Comparison of ENCODE assay signal across 16 mouse cellular contexts in the genomic region with DNA sequence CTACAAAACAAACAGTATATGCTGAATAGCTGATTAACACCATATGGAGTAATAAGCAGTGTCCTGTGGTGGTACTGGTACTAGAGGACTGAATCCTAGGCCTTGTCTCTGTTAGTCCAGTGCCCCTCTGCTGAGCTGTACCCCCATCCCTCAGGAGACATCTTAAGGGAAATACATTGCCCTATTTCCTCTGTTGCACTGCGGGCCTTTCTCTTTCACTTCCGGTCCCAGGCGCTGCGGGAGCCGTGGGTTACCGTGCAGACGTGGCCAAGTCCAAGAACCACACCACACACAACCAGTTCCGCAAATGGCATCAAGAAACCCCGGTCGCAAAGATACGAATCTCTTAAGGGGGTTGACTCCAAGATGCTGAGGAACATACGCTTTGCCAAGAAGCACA. TPM values are rescaled to one million over a fixed set of nuclear protein-coding genes. Genes with fewer than 3 reads are reported as not detected.
DNase-seq lines count a peak whose midpoint lies in the region; ATAC-seq and TF ChIP-seq lines count a peak whose summit lies in the region.
"Had no signal": no experiment of that assay in that cellular context is flagged by ENCODE, and none has a peak within 500 bp of the region (broad histone marks: within the 10 kb centered on the region; RNA-seq: fewer than 3 reads in every experiment).

No protein-coding gene starts in this region.

- H3K4me2 ChIP-seq in liver, embryonic 12.5 days: no peak overlapping the region
- no peak overlapping the region for H3K4me2 ChIP-seq in hindbrain, embryonic 11.5 days (replicated peaks; ENCODE audit: low read depth, low read length)
- H3K4me2 ChIP-seq: heart, embryonic 13.5 days; hindbrain, embryonic 12.5 days had no signal

- no peak overlapping the region for H3K4me3 ChIP-seq in liver, embryonic 12.5 days
- H3K4me3 ChIP-seq in lung, adult 2 months (replicated peaks; ENCODE audit: extremely low read depth, low read depth, low read length): no peak overlapping the region
- no peak overlapping the region for H3K4me3 ChIP-seq in hindbrain, embryonic 11.5 days (ENCODE audit: low read depth, low read length)
- H3K4me3 ChIP-seq: heart, embryonic 13.5 days; hindbrain, embryonic 12.5 days; layer of hippocampus, adult 2 months had no signal

- H3K9ac ChIP-seq in liver, embryonic 12.5 days: no peak overlapping the region
- no peak overlapping the region for H3K9ac ChIP-seq in hindbrain, embryonic 11.5 days (ENCODE audit: low read depth, low read length)
- H3K9ac ChIP-seq: heart, embryonic 13.5 days; hindbrain, embryonic 12.5 days had no signal

- H3K9me3 ChIP-seq in liver, embryonic 12.5 days (replicated peaks): no peaks in the 10 kb centered on the region
- no peaks in the 10 kb centered on the region for H3K9me3 ChIP-seq in hindbrain, embryonic 11.5 days (ENCODE audit: control insufficient read depth, low read length)
- H3K9me3 ChIP-seq: heart, embryonic 13.5 days; hindbrain, embryonic 12.5 days had no signal

- 67% methylated on average over 12 of the region's 12 CpGs for WGBS in liver, embryonic 12.5 days (ENCODE audit: insufficient replicate concordance)
- WGBS in lung, adult 2 months: 82% methylated on average over 12 of the region's 12 CpGs
- 96% methylated on average over 12 of the region's 12 CpGs for WGBS in hindbrain, embryonic 11.5 days

- no peak for TF ChIP-seq POLR2A in lung, adult 2 months (IDR thresholded peaks at IDR 0.05; ENCODE audit: borderline replicate concordance, extremely low read depth, low read depth, low read length)

- TF ChIP-seq CTCF in lung, adult 2 months (IDR thresholded peaks at IDR 0.05; ENCODE audit: insufficient read depth, low read length): no peak

- no peak overlapping the region for H3K27ac ChIP-seq in liver, embryonic 12.5 days
- no peak overlapping the region for H3K27ac ChIP-seq in hindbrain, embryonic 11.5 days (ENCODE audit: low read depth, low read length)
- H3K27ac ChIP-seq: heart, embryonic 13.5 days; hindbrain, embryonic 12.5 days; layer of hippocampus, adult 2 months had no signal

- no peak for ATAC-seq in liver, embryonic 12.5 days
- ATAC-seq in activated CD4-positive, CD25-positive, alpha-beta regulatory T cell, adult 4 months: peak; percentile 68
- ATAC-seq in megakaryocyte progenitor cell, adult 5-6 weeks (replicated peaks; ENCODE audit: poor library complexity): peak; percentile 77
- no peak for ATAC-seq in erythroid progenitor cell, adult 5-6 weeks (replicated peaks; ENCODE audit: low FRiP score, poor library complexity, severe bottlenecking)
- no peak for ATAC-seq in hindbrain, embryonic 11.5 days (ENCODE audit: low FRiP score)

- peaks cover 48% of the 10 kb centered on the region for H3K36me3 ChIP-seq in liver, embryonic 12.5 days
- no peaks in the 10 kb centered on the region for H3K36me3 ChIP-seq in hindbrain, embryonic 11.5 days (ENCODE audit: control insufficient read depth, insufficient read depth, low read length)

- H3K4me1 ChIP-seq in liver, embryonic 12.5 days: 0 out of 2 replicates have a peak, but pooled peaks cover 2% of the 10 kb centered on the region
- no peaks in the 10 kb centered on the region for H3K4me1 ChIP-seq in lung, adult 2 months (ENCODE audit: control insufficient read depth, insufficient read depth, low read length)
- H3K4me1 ChIP-seq in hindbrain, embryonic 11.5 days (replicated peaks; ENCODE audit: control insufficient read depth, insufficient read depth, low read length): no peaks in the 10 kb centered on the region
- H3K4me1 ChIP-seq: hindbrain, embryonic 12.5 days had no signal

- H3K27me3 ChIP-seq in liver, embryonic 12.5 days (replicated peaks): no peaks in the 10 kb centered on the region
- no peaks in the 10 kb centered on the region for H3K27me3 ChIP-seq in hindbrain, embryonic 11.5 days (ENCODE audit: control insufficient read depth, insufficient read depth, low read length)
- H3K27me3 ChIP-seq: heart, embryonic 13.5 days; hindbrain, embryonic 12.5 days had no signal

- DNase-seq in liver: peak; percentile 5
- peak; percentile 44 for DNase-seq in thymus, postnatal 25 days
- DNase-seq in lung, adult 2 months: no peak
- no peak for DNase-seq in hindbrain, embryonic 11.5 days (ENCODE audit: low spot score)
- DNase-seq: cerebellum, adult 2 months; gastrocnemius, postnatal 10 days; kidney, adult 18-20 months; lung, postnatal 4 days; retina, postnatal 1 day had no signal

RNA-seq across cellular contexts. Expression of a gene that starts 7.2 kb away (rescaled TPM):
- 12.0 and 12.8 TPM in 2 replicates for polyA plus RNA-seq in liver, embryonic 12.5 days (2016; fragmentation: Nextera tagmentation; extraction: Ambion mirVana)
- 10 to 100 TPM; 59.6 to 60.3 TPM for polyA plus RNA-seq in activated CD4-positive, CD25-positive, alpha-beta regulatory T cell, adult 4 months (2017; shearing (Covaris generic))
- total RNA-seq in megakaryocyte progenitor cell, adult 5-6 weeks (2015): 25.7 and 29.4 TPM in 2 replicates
- 34.6 and 43.2 TPM in 2 replicates for total RNA-seq in megakaryocyte progenitor cell, adult 5-6 weeks (2017)
- total RNA-seq in erythroid progenitor cell, adult 5-6 weeks (2015; ENCODE audit: low replicate concordance): 14.4 and 15.9 TPM in 2 replicates
- total RNA-seq in erythroid progenitor cell, adult 5-6 weeks (2017; ENCODE audit: low replicate concordance): 25.0 and 41.8 TPM in 2 replicates
- polyA plus RNA-seq in lung, adult 2 months (2012; rRNA removed): 4.2 and 5.1 TPM in 2 replicates
- 15.6 and 28.1 TPM in 2 replicates for polyA plus RNA-seq in hindbrain, embryonic 11.5 days (2014; fragmentation: Nextera tagmentation; extraction: Ambion mirVana)

RNA-seq across cellular contexts. Expression of a gene that starts 52.2 kb away (rescaled TPM):
- polyA plus RNA-seq in liver, embryonic 12.5 days (2016; fragmentation: Nextera tagmentation; extraction: Ambion mirVana): 12.4 and 15.3 TPM in 2 replicates
- 10 to 100 TPM; 22.3 to 23.4 TPM for polyA plus RNA-seq in activated CD4-positive, CD25-positive, alpha-beta regulatory T cell, adult 4 months (2017; shearing (Covaris generic))
- total RNA-seq in megakaryocyte progenitor cell, adult 5-6 weeks (2015): 22.0 and 22.5 TPM in 2 replicates
- total RNA-seq in megakaryocyte progenitor cell, adult 5-6 weeks (2017): 49.8 and 56.1 TPM in 2 replicates
- 9.7 and 10.5 TPM in 2 replicates for total RNA-seq in erythroid progenitor cell, adult 5-6 weeks (2015; ENCODE audit: low replicate concordance)
- total RNA-seq in erythroid progenitor cell, adult 5-6 weeks (2017; ENCODE audit: low replicate concordance): 15.1 and 15.7 TPM in 2 replicates
- 3.3 and 6.3 TPM in 2 replicates for polyA plus RNA-seq in lung, adult 2 months (2012; rRNA removed)
- 21.2 and 23.5 TPM in 2 replicates for polyA plus RNA-seq in hindbrain, embryonic 11.5 days (2014; fragmentation: Nextera tagmentation; extraction: Ambion mirVana)

Comparison
In these comparisons a context has a peak if more than half of its experiments do, and no peak if none do; other contexts are left out.
1. DNase-seq: peak in liver (single experiment) and thymus, postnatal 25 days (single experiment); none in lung, adult 2 months (single experiment) and hindbrain, embryonic 11.5 days (single experiment).
2. ATAC-seq: peak in activated CD4-positive, CD25-positive, alpha-beta regulatory T cell, adult 4 months (single experiment) and megakaryocyte progenitor cell, adult 5-6 weeks (single experiment); none in liver, embryonic 12.5 days (single experiment), erythroid progenitor cell, adult 5-6 weeks (single experiment) and hindbrain, embryonic 11.5 days (single experiment).